Mouse (Mus musculus): Measurements from ENCODE around the gene Chst5. TPM values are rescaled to one million over a fixed set of nuclear protein-coding genes. Genes with fewer than 3 reads are reported as not detected.

The Chst5 gene
- polyA plus RNA-seq, 1 experiment from 2014 or later: 2.9 TPM

DNA sequence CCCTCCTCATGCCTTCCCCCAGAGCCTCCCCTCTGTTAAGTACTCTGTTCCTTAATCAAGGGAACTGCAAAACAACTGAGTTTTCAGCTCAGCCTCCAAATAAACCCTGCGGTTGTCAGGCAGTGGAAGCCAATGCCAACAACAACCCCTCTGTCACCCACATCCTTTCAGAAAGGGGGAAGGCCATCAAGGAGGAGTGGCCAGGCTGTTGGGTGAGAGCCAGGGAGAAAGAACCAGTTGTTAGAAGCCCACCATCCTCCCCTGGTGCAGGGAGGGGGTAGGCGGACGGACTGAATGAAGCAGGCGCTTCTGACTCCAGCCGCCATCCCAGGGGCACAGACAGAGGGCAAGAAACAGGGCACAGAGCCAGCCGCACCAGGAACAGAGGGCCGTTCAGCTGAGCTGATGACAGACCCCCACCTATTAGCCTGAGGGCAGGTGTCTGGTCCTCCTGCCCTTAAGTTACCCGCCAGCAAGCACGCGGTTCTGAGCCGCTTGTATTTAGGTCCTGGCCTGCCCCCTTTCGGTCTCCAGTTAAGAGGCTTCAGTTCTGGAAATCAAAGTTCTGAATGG, 2.7 kb upstream of the Chst5 start:
- no peak for DNase-seq (ENCODE audit: low spot score)
- Histone ChIP-seq H3K4me3 (no peak overlapping the region), H3K27me3 (ENCODE audit: insufficient read depth, poor library complexity, severe bottlenecking) (peaks cover 50% of the 10 kb centered on the region), H3K9me3 (no peaks in the 10 kb centered on the region), H3K27ac (no peak overlapping the region), H3K4me1 (peaks cover 18% of the 10 kb centered on the region), H3K36me3 (0 out of 2 replicates have a peak, but pooled peaks cover under 1% of the 10 kb centered on the region)
- 43% methylated on average over 12 of the region's 12 CpGs for WGBS

- Histone ChIP-seq H3K4me3 (no peak overlapping the region), H3K4me1 (peaks cover 18% of the 10 kb centered on the region), H3K9me3 (no peaks in the 10 kb centered on the region), H3K27me3 (ENCODE audit: insufficient read depth, poor library complexity, severe bottlenecking) (peaks cover 50% of the 10 kb centered on the region), H3K27ac (no peak overlapping the region), H3K36me3 (no peaks in the 10 kb centered on the region)
- DNase-seq (ENCODE audit: low spot score): no peak
- WGBS: 57% methylated on average over 7 of the region's 7 CpGs
These were observed 1.3 kb upstream of the Chst5 start for GRCm38 (mm10) chr8:111911572-111911971.

DNA sequence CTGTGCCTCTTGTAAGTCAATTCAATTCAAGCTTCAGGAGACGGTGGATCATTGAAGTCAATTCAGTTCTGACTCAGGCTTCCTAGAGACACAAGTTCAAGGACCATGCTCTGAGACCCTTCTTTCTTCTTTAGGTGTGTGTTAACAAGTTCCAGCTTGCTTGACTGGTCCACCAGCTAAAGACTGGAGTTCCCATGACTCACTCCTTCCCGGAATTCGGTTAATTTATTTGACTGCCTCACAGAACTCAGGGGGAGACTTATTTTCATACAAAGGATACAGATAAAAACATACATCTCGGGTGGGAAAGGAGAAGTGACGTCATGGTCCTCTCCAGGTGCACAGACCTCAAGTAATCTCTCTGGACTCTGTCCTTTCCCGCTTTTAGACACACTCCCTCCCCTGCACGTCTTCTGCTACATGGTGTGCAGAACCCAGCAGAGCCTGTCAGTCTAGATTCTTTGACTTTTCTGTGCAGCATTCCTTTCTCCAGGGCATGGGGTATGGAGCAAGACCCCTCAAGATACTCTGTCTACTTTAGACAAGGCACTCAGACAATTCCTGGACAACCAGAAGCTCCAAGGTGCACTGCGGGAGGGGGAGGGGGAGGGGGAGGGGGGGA, 4.6 kb downstream of the Chst5 start:
- Histone ChIP-seq H3K9me3 (no peaks in the 10 kb centered on the region), H3K4me1 (peaks cover 22% of the 10 kb centered on the region), H3K36me3 (no peaks in the 10 kb centered on the region), H3K27me3 (ENCODE audit: insufficient read depth, poor library complexity, severe bottlenecking) (peaks cover 17% of the 10 kb centered on the region), H3K27ac (no peak overlapping the region), H3K4me3 (no peak overlapping the region)
- 60% methylated on average over 7 of the region's 8 CpGs for WGBS
- DNase-seq (ENCODE audit: low spot score): no peak

DNA sequence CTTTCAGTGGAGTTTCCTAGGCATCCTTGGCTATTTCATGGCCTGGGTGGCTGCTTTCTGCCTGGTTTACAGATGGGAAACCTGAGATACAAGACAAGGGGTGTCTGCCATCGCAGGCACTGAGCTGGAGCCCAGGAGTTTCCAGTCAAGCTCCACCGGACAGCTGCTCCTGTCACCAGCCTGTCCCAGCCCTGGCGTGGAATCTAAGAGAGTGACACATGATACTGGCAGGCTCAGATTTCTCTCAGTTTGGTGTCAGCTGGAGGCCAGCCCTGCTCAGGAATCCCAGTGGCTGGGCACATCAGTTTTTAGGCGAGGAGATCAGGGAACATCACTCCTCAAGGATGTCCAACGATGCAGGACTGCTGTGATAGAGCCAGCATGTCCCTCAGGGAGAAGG, 8.2 kb downstream of the Chst5 start:
- no peak for DNase-seq (ENCODE audit: low spot score)
- H3K27me3 ChIP-seq (ENCODE audit: insufficient read depth, poor library complexity, severe bottlenecking): no peaks in the 10 kb centered on the region
- WGBS: 16% methylated on average over 5 of the region's 5 CpGs
- H3K4me1 ChIP-seq: peaks cover 14% of the 10 kb centered on the region
- no peak overlapping the region for H3K4me3 ChIP-seq
- no peak overlapping the region for H3K27ac ChIP-seq
- H3K36me3 ChIP-seq: no peaks in the 10 kb centered on the region
- no peaks in the 10 kb centered on the region for H3K9me3 ChIP-seq

- DNase-seq (ENCODE audit: low spot score): no peak
- H3K4me1 ChIP-seq: peaks cover 14% of the 10 kb centered on the region
- H3K27ac ChIP-seq: no peak overlapping the region
- 36% methylated on average over 10 of the region's 10 CpGs for WGBS
- H3K9me3 ChIP-seq: no peaks in the 10 kb centered on the region
- H3K4me3 ChIP-seq: no peak overlapping the region
- no peaks in the 10 kb centered on the region for H3K36me3 ChIP-seq
- H3K27me3 ChIP-seq (ENCODE audit: insufficient read depth, poor library complexity, severe bottlenecking): no peaks in the 10 kb centered on the region; the same call in 1 of the 2 replicates
These were observed 11.7 kb downstream of the Chst5 start for GRCm38 (mm10) chr8:111898586-111898985.

DNA sequence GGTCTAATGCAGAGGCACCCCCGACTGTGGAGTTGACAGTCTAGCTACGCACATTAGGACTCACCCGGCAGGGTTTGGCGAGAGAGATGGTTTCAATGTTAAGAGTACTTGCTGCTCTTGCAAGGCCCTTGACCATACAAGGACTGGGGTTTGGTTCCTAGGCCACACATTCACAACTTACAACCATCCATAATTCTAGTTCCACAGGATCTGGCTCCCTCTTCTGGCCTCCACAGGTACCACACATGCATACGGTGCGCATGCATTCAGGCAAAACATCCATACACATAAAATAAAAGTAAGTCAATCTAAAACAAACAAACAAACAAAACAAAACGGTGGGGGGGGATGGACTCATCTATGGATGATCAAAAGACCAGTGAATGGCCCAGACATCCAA, 15.3 kb downstream of the Chst5 start:
- H3K9me3 ChIP-seq: no peaks in the 10 kb centered on the region
- peaks cover 27% of the 10 kb centered on the region for H3K27me3 ChIP-seq (ENCODE audit: insufficient read depth, poor library complexity, severe bottlenecking)
- H3K27ac ChIP-seq: no peak overlapping the region
- 83% methylated on average over 7 of the region's 7 CpGs for WGBS
- H3K4me1 ChIP-seq: peaks cover 18% of the 10 kb centered on the region
- no peak overlapping the region for H3K4me3 ChIP-seq
- no peak for DNase-seq (ENCODE audit: low spot score)
- no peaks in the 10 kb centered on the region for H3K36me3 ChIP-seq

DNA sequence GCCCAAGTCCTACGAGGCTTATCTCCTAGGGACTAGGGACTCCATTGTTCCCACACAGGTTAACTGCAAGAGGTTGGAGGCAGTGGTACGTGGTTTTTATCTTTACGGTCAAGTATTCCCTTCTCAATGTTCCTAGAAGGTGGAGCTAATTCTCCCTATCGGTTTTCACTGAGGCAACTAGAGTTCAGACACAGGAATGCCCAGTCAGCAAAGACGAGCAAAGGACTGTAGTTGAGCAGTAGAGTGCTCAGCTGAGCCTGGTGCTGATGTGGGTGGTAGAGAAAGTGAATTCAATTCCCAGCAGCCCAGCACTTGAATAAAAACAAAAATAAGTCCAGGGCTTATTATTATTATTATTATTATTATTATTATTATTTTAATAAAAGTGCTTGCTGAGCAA, 17.6 kb downstream of the Chst5 start:
- Histone ChIP-seq H3K4me1 (peaks cover 18% of the 10 kb centered on the region), H3K36me3 (no peaks in the 10 kb centered on the region), H3K9me3 (no peaks in the 10 kb centered on the region), H3K27ac (no peak overlapping the region), H3K4me3 (no peak overlapping the region), H3K27me3 (ENCODE audit: insufficient read depth, poor library complexity, severe bottlenecking) (peaks cover 45% of the 10 kb centered on the region)
- no peak for DNase-seq (ENCODE audit: low spot score)
- 52% methylated on average over 5 of the region's 5 CpGs for WGBS

DNA sequence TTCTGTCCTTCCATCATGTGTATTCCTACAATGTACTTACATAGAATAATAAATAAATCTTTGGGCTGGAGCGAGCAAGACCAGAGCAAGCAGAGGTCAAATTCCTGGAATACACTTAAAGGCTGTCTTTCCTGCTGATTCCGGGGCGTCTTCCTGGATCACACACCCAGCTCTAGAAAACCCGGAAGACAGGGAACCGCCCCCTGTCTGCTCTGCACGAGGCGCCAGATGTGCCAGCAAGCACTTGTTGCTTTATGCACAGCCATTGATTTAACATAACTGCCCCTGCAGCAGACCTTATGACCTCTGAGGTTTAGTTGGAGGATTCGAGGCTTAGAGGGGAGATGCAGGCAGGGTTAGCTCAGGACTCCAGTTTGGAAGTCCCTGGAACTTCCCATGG, 18.3 kb downstream of the Chst5 start:
- peaks cover 18% of the 10 kb centered on the region for H3K4me1 ChIP-seq
- no peak overlapping the region for H3K27ac ChIP-seq
- no peaks in the 10 kb centered on the region for H3K36me3 ChIP-seq
- no peaks in the 10 kb centered on the region for H3K9me3 ChIP-seq
- H3K4me3 ChIP-seq: no peak overlapping the region
- peaks cover 47% of the 10 kb centered on the region for H3K27me3 ChIP-seq (ENCODE audit: insufficient read depth, poor library complexity, severe bottlenecking)
- WGBS: 28% methylated on average over 8 of the region's 8 CpGs
- DNase-seq (ENCODE audit: low spot score): no peak

DNA sequence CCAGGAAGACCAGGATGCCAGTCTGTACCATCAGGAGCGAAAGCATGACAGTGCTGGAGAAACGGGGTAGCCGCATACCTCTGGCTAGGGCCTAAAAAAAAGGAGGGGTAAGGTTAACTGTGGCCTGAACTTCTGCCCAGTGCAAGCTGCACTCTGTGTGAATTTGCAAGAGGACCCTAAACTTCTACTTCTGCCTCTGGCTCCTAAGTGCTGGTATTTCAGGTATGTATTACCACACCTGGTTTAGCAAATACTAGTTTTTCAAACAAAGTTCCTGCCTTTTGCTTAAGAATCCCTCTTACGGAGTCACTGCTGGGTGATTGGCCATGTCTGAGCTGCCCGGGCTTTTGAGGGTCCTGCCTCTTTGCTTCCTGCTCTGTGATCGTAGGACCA, 19.3 kb downstream of the Chst5 start:
- Histone ChIP-seq H3K27me3 (ENCODE audit: insufficient read depth, poor library complexity, severe bottlenecking) (peaks cover 57% of the 10 kb centered on the region), H3K4me1 (peaks cover 18% of the 10 kb centered on the region), H3K9me3 (no peaks in the 10 kb centered on the region), H3K4me3 (peak overlapping the region; percentile 52; the same call in 1 of the 2 replicates), H3K36me3 (no peaks in the 10 kb centered on the region), H3K27ac (no peak overlapping the region)
- 59% methylated on average over 6 of the region's 6 CpGs for WGBS
- no peak for DNase-seq (ENCODE audit: low spot score)

DNA sequence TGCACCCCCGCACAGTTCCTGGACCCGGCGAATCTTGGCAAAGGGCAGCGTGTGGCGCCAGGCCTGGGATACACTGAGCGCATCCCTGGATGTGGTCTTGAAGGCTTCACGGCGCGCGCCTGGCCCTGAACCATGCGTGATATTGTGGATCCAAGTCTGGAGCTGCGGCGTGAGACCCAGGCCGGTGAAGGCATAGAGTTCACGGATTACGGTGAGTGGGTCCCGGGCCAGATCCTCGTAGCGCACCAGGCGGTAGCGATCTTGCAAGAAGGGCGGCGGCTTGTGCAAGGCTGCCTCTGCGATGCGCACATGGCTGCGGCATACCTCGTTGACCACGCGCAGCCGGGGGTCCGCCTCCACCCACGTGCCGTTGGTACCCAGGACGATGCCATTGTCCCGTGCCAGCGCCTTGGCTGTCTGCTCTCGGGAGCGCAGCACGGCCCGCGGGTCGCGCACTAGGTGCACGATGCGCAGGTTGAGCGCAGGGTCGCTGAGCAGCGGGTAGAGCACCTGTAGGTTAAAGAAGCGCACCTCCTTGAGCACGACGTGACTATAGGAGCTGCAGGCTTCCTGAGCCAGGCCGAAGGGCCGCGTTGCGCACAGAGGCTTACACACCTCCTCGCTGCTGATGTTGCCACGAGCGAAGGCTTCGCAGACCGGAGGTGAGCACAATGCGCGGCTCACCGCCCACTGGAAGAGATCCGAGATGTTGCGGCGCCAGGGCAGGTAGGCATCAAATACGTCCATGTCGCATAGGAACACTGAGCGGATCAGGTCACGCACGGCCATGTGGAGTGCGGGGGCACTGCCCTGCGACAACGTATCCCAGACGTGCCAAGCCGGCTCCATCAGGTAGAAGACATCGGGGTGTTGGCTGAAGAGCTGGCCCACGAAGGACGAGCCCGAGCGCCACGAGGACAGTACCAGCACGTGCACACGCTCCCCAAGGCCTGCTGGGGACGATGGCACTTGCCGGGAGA, 20.0 kb downstream of the Chst5 start:
- WGBS: 12% methylated on average over 86 of the region's 86 CpGs
- peak overlapping the region; percentile 52 for H3K4me3 ChIP-seq
- no peaks in the 10 kb centered on the region for H3K9me3 ChIP-seq
- DNase-seq (ENCODE audit: low spot score): no peak
- peaks cover 18% of the 10 kb centered on the region for H3K4me1 ChIP-seq
- peaks cover 57% of the 10 kb centered on the region for H3K27me3 ChIP-seq (ENCODE audit: insufficient read depth, poor library complexity, severe bottlenecking)
- H3K27ac ChIP-seq: 0 out of 2 replicates have a peak overlapping the region, but pooled peaks have one; percentile 36
- no peaks in the 10 kb centered on the region for H3K36me3 ChIP-seq

- 51% methylated on average over 7 of the region's 7 CpGs for WGBS
- H3K27ac ChIP-seq: no peak overlapping the region
- no peak overlapping the region for H3K4me3 ChIP-seq
- DNase-seq (ENCODE audit: low spot score): no peak
- H3K9me3 ChIP-seq: no peaks in the 10 kb centered on the region
- peaks cover 18% of the 10 kb centered on the region for H3K4me1 ChIP-seq
- no peaks in the 10 kb centered on the region for H3K36me3 ChIP-seq
- peaks cover 57% of the 10 kb centered on the region for H3K27me3 ChIP-seq (ENCODE audit: insufficient read depth, poor library complexity, severe bottlenecking)
These were observed 22.1 kb downstream of the Chst5 start for GRCm38 (mm10) chr8:111888091-111888650.

GRCm38 (mm10) chr8:111887479-111887878, 22.8 kb downstream of the Chst5 start:
- no peaks in the 10 kb centered on the region for H3K9me3 ChIP-seq
- no peaks in the 10 kb centered on the region for H3K36me3 ChIP-seq
- H3K4me1 ChIP-seq: peaks cover 18% of the 10 kb centered on the region
- H3K27me3 ChIP-seq (ENCODE audit: insufficient read depth, poor library complexity, severe bottlenecking): peaks cover 56% of the 10 kb centered on the region
- no peak overlapping the region for H3K4me3 ChIP-seq
- WGBS: 70% methylated on average over 1 of the region's 1 CpGs
- no peak overlapping the region for H3K27ac ChIP-seq
- DNase-seq (ENCODE audit: low spot score): no peak

DNA sequence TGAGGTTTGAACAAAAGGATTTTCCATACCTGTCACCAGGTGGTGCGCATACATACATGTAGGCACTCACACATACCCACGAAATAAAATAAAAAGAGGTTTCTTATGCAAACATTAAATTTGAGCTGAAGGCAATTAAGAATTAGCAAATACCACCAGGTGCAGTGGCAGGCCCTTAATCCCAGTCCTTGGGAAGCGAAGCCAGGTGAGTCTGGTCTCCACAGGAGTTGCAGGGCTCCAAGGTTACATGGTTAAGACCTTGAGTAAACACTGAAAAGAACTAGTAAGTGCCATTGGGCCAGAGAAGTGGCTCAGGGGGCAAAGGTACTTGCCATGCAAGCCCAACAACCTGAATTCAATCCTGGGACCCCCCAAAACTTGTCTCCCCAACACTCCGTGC, 26.6 kb downstream of the Chst5 start:
- Histone ChIP-seq H3K4me3 (no peak overlapping the region), H3K27me3 (ENCODE audit: insufficient read depth, poor library complexity, severe bottlenecking) (peaks cover 20% of the 10 kb centered on the region), H3K36me3 (no peaks in the 10 kb centered on the region), H3K9me3 (no peaks in the 10 kb centered on the region), H3K27ac (no peak overlapping the region), H3K4me1 (no peaks in the 10 kb centered on the region)
- WGBS: 79% methylated on average over 4 of the region's 4 CpGs
- DNase-seq (ENCODE audit: low spot score): no peak
